Mouse (Mus musculus) thymus, postnatal 14 days (tissue): ENCODE results near the gene Acot7.

Experiments
- DNase-seq: peaks from one replicate; pipeline ENCODE4 v3.0.0; 2021

Acot7 gene

GRCm38 (mm10) chr4:152151966-152152544 lies 25.9 kb upstream of the Acot7 start, which contains the start of gene Espn:
Espn (minus strand) TSS chr4:152152371.
- DNase-seq, result peak; percentile 79

- DNase-seq, result peak; percentile 95
Observed at GRCm38 (mm10) chr4:152153771-152154177, 24.2 kb upstream of the Acot7 start.

- no peak for DNase-seq
Observed at GRCm38 (mm10) chr4:152155019-152155418, 22.9 kb upstream of the Acot7 start.

GRCm38 (mm10) chr4:152157779-152158584 lies 20.0 kb upstream of the Acot7 start:
- DNase-seq, result peak; percentile 63

GRCm38 (mm10) chr4:152158585-152159284 lies 19.2 kb upstream of the Acot7 start, which contains the start of gene Hes2:
Hes2 (plus strand) TSS chr4:152158867.
- DNase-seq, result no peak

GRCm38 (mm10) chr4:152159285-152159678 lies 18.7 kb upstream of the Acot7 start:
- no peak for DNase-seq

- DNase-seq, result no peak
Observed at GRCm38 (mm10) chr4:152160748-152161147, 17.2 kb upstream of the Acot7 start.

- DNase-seq, result no peak
Observed at GRCm38 (mm10) chr4:152161601-152162000, 16.3 kb upstream of the Acot7 start.

GRCm38 (mm10) chr4:152162748-152163147 lies 15.2 kb upstream of the Acot7 start:
- DNase-seq, result no peak

- peak; percentile 79 for DNase-seq
Observed at GRCm38 (mm10) chr4:152165036-152165931, 12.7 kb upstream of the Acot7 start.

GRCm38 (mm10) chr4:152168052-152168451 lies 9.9 kb upstream of the Acot7 start:
- no peak for DNase-seq

- no peak for DNase-seq
Observed at GRCm38 (mm10) chr4:152169103-152169502, 8.8 kb upstream of the Acot7 start.

GRCm38 (mm10) chr4:152170286-152170685 lies 7.6 kb upstream of the Acot7 start:
- no peak for DNase-seq

- no peak for DNase-seq
Observed at GRCm38 (mm10) chr4:152171543-152171942, 6.4 kb upstream of the Acot7 start.

GRCm38 (mm10) chr4:152173041-152173440 lies 4.9 kb upstream of the Acot7 start:
- DNase-seq, result peak; percentile 88

GRCm38 (mm10) chr4:152173956-152174355 lies 4.0 kb upstream of the Acot7 start:
- DNase-seq, result no peak

GRCm38 (mm10) chr4:152176638-152177037 lies 1.3 kb upstream of the Acot7 start:
- no peak for DNase-seq

GRCm38 (mm10) chr4:152177174-152177536 lies 779 bp upstream of the Acot7 start:
- no peak for DNase-seq

GRCm38 (mm10) chr4:152178344-152178864 lies 470 bp downstream of the Acot7 start:
- DNase-seq, result no peak

GRCm38 (mm10) chr4:152178916-152179705 lies 1.2 kb downstream of the Acot7 start:
- DNase-seq, result peak; percentile 71

- DNase-seq, result no peak
Observed at GRCm38 (mm10) chr4:152179946-152180660, 2.2 kb downstream of the Acot7 start.
